Mouse (Mus musculus) limb, embryonic 15.5 days (tissue): ENCODE measurements around the gene Klra2. TPM values are rescaled to one million over a fixed set of nuclear protein-coding genes. Genes with fewer than 3 reads are reported as not detected.

Source experiments
- ATAC-seq: fragments of 200-750 bp; cut with Nextera tagmentation; 2 replicates; pipeline ENCODE4 v1.8.0; 2017; ENCODE audit warnings: low read depth, moderate TSS enrichment; ENCODE audit not compliant: insufficient number of reproducible peaks, low FRiP score, low TSS enrichment
- H3K27ac ChIP-seq: fragments of 300-500 bp; sonication (generic); 2 replicates; pipeline ENCODE4 v1.5.1; 2015; ENCODE audit warnings: moderate library complexity, mild to moderate bottlenecking, inconsistent platforms
- H3K27me3 ChIP-seq: fragments of 300-500 bp; sonication (generic); 2 replicates; pipeline ENCODE4 v1.6.1; 2015; ENCODE audit warnings: inconsistent platforms
- H3K36me3 ChIP-seq: fragments of 300-500 bp; sonication (generic); 2 replicates; pipeline ENCODE4 v1.6.1; 2015; ENCODE audit warnings: inconsistent platforms
- H3K4me1 ChIP-seq: fragments of 300-500 bp; sonication (generic); 2 replicates; pipeline ENCODE4 v1.6.1; 2015; ENCODE audit warnings: inconsistent platforms
- H3K4me2 ChIP-seq: fragments of 300-500 bp; sonication (generic); 2 replicates; pipeline ENCODE4 v1.6.1; 2015; ENCODE audit warnings: mild to moderate bottlenecking, inconsistent platforms
- H3K4me3 ChIP-seq: fragments of 300-500 bp; sonication (generic); 2 replicates; pipeline ENCODE4 v1.5.1; 2015; ENCODE audit warnings: mild to moderate bottlenecking, inconsistent platforms
- H3K9ac ChIP-seq: fragments of 300-500 bp; sonication (generic); 2 replicates; pipeline ENCODE4 v1.6.1; 2015; ENCODE audit warnings: inconsistent platforms
- H3K9me3 ChIP-seq: fragments of 300-500 bp; sonication (generic); 2 replicates; pipeline ENCODE4 v1.6.1; 2016; ENCODE audit warnings: inconsistent platforms
- WGBS: fragments of 180-500 bp; shearing (Covaris S2); methylation state at CpG from one replicate; pipeline ENCODE4 v1.1.7; 2015; 5-methylcytosine and 5-hydroxymethylcytosine counted together
- polyA plus RNA-seq: library from polyadenylated mRNA; unstranded; fragments of >200 nt; fragmentation: Nextera tagmentation; extraction: Ambion mirVana; gene quantifications from 2 replicates; pipeline ENCODE4 v1.2.1, GENCODE M21; 2015

Gene Klra2
- polyA plus RNA-seq, 1 experiment from 2014 or later, result 0.29 TPM

DNA sequence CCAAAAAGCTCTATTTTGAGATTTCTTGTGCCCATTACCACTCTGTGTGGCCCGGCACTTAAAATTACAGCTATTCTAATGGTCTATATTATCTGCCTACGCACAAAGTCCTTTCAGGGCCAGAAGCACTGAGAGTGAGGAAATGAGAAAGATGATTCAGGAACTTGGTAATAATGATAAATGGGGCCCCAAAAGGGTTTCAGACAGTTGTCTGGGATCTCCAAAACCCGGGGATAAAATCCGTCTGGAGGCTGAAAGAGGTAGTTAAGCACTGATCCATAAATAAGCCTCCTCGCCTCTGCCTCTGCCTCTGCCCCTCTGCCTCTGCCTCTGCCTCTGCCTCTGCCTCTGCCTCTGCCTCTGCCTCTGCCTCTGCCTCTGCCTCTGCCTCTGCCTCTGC, 17.0 kb upstream of the Klra2 start:
- WGBS, result 88% methylated on average over 5 of the region's 5 CpGs
- Histone ChIP-seq H3K9me3 (no peaks in the 10 kb centered on the region), H3K27ac (no peak overlapping the region), H3K9ac (no peak overlapping the region), H3K4me1 (no peaks in the 10 kb centered on the region), H3K4me2 (no peak overlapping the region), H3K27me3 (no peaks in the 10 kb centered on the region), H3K36me3 (no peaks in the 10 kb centered on the region), H3K4me3 (no peak overlapping the region)
- ATAC-seq, result no peak

DNA sequence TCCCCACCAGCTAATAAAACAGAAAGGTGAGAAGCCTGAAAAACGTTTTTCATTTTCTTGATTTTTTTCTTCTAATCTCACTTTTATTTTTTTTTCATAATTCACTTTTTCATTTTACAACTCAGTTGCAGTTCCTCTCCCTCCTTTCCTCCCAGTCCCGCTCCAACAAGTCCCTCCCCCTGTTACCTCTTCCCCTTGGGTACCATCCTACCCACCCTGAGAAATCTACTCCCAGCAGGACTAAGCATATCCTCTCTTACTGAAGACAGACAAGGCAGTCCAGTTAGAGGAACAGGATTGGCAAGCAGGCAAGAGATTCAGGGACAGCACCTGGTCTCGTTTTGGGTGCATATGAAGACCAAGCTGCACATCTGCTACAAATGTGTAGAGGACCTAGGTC, 15.6 kb upstream of the Klra2 start:
- no peaks in the 10 kb centered on the region for H3K36me3 ChIP-seq
- H3K9ac ChIP-seq, result no peak overlapping the region
- H3K4me1 ChIP-seq, result no peaks in the 10 kb centered on the region
- no peaks in the 10 kb centered on the region for H3K27me3 ChIP-seq
- H3K4me3 ChIP-seq, result no peak overlapping the region
- H3K9me3 ChIP-seq, result no peaks in the 10 kb centered on the region
- no peak overlapping the region for H3K4me2 ChIP-seq
- H3K27ac ChIP-seq, result no peak overlapping the region
- ATAC-seq, result no peak
- WGBS, result 57% methylated on average over 3 of the region's 3 CpGs

- Histone ChIP-seq H3K36me3 (no peaks in the 10 kb centered on the region), H3K27me3 (no peaks in the 10 kb centered on the region), H3K9me3 (no peaks in the 10 kb centered on the region), H3K27ac (no peak overlapping the region), H3K4me2 (no peak overlapping the region), H3K4me1 (no peaks in the 10 kb centered on the region), H3K4me3 (no peak overlapping the region), H3K9ac (no peak overlapping the region)
- WGBS, result 76% methylated on average over 3 of the region's 3 CpGs
- ATAC-seq, result no peak
Measured at GRCm38 (mm10) chr6:131262009-131262408, 14.8 kb upstream of the Klra2 start.

GRCm38 (mm10) chr6:131245081-131245480, 2.1 kb downstream of the Klra2 start:
- Histone ChIP-seq H3K27ac (no peak overlapping the region), H3K4me3 (no peak overlapping the region), H3K27me3 (no peaks in the 10 kb centered on the region), H3K4me1 (no peaks in the 10 kb centered on the region), H3K4me2 (no peak overlapping the region), H3K9ac (no peak overlapping the region), H3K36me3 (no peaks in the 10 kb centered on the region), H3K9me3 (no peaks in the 10 kb centered on the region)
- 78% methylated on average over 2 of the region's 2 CpGs for WGBS
- no peak for ATAC-seq

Other genes with a start within 250 kb of the Klra2 start
- 46.0 and 50.0 TPM in 2 replicates for gene Magohb, start 45.9 kb upstream of the Klra2 start, polyA plus RNA-seq
- gene Styk1, start 106.2 kb upstream of the Klra2 start, polyA plus RNA-seq, result 1.3 and 1.9 TPM in 2 replicates
- gene Ybx3, start 141.1 kb upstream of the Klra2 start, polyA plus RNA-seq, result 83.7 and 89.1 TPM in 2 replicates
- gene 5430401F13Rik, start 239.0 kb upstream of the Klra2 start, polyA plus RNA-seq, result not detected in 2 replicates
- gene Gm6619, start 239.0 kb upstream of the Klra2 start, polyA plus RNA-seq, result not detected in 2 replicates